Mouse (Mus musculus): Measurements from ENCODE around the gene Zfyve19. TPM values are rescaled to one million over a fixed set of nuclear protein-coding genes. Genes with fewer than 3 reads are reported as not detected.

Zfyve19 gene
- polyA plus RNA-seq, 1 experiment from 2014 or later = 68.0 TPM

DNA sequence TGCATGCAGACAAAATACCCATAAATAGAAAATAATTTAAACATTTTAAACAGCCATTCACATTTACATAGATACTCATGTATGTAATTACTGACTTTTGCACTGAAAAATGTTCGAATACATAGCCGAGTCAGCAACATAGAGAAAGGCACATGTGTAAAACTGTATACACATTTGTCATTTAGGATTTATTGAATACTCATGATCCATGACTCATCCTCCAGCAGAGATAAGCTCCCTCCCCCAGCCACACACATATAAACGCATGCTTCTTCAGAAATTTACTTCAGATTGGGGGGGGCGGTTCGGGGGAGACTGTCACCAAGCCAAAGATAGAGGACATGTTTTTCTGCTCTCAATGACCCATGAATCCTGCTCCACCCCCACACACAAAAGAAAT, 55.4 kb downstream of the Zfyve19 start:
- Histone ChIP-seq H3K36me3 (no peaks in the 10 kb centered on the region), H3K4me2 (no peak overlapping the region), H3K4me3 (replicated peaks) (no peak overlapping the region), H3K4me1 (peaks cover 12% of the 10 kb centered on the region), H3K9me3 (replicated peaks) (no peaks in the 10 kb centered on the region), H3K27me3 (replicated peaks) (no peaks in the 10 kb centered on the region; the same call in 1 of the 2 replicates), H3K27ac (replicated peaks) (no peak overlapping the region), H3K9ac (replicated peaks) (no peak overlapping the region)
- no peak for ATAC-seq (ENCODE audit: low FRiP score)
- 77% methylated on average over 5 of the region's 5 CpGs for WGBS

Other genes starting within 250 kb of the Zfyve19 start
- gene Ccdc32, start 179.2 kb upstream of the Zfyve19 start, polyA plus RNA-seq (2015; fragmentation: Nextera tagmentation; extraction: Ambion mirVana) = 40.7 and 41.2 TPM in 2 replicates
- gene Rpusd2, start 173.8 kb upstream of the Zfyve19 start, polyA plus RNA-seq (2015; fragmentation: Nextera tagmentation; extraction: Ambion mirVana) = 3.7 and 4.5 TPM in 2 replicates
- gene Knl1, start 161.5 kb upstream of the Zfyve19 start, polyA plus RNA-seq (2015; fragmentation: Nextera tagmentation; extraction: Ambion mirVana) = 5.2 and 20.1 TPM in 2 replicates
- 7.3 and 17.3 TPM in 2 replicates for gene Rad51, start 95.8 kb upstream of the Zfyve19 start, polyA plus RNA-seq (2015; fragmentation: Nextera tagmentation; extraction: Ambion mirVana)
- gene Rmdn3, start 51.6 kb upstream of the Zfyve19 start, polyA plus RNA-seq (2015; fragmentation: Nextera tagmentation; extraction: Ambion mirVana) = 47.7 and 49.0 TPM in 2 replicates
- 4.6 TPM in 2 replicates for gene Gchfr, start 40.8 kb upstream of the Zfyve19 start, polyA plus RNA-seq (2015; fragmentation: Nextera tagmentation; extraction: Ambion mirVana)
- gene Gm14137, start 34.1 kb upstream of the Zfyve19 start, polyA plus RNA-seq (2015; fragmentation: Nextera tagmentation; extraction: Ambion mirVana) = 0.69 and 0.78 TPM in 2 replicates
- gene Dnajc17, start 178 bp downstream of the Zfyve19 start, polyA plus RNA-seq (2015; fragmentation: Nextera tagmentation; extraction: Ambion mirVana) = 23.9 and 26.1 TPM in 2 replicates
- 0.40 TPM in 1 of 2 replicates, not detected in the other for gene Ppp1r14d, start 21.3 kb downstream of the Zfyve19 start, polyA plus RNA-seq (2015; fragmentation: Nextera tagmentation; extraction: Ambion mirVana)
- gene Spint1, start 28.7 kb downstream of the Zfyve19 start, polyA plus RNA-seq (2015; fragmentation: Nextera tagmentation; extraction: Ambion mirVana) = 0.49 and 11.0 TPM in 2 replicates
- gene Rhov, start 62.7 kb downstream of the Zfyve19 start, polyA plus RNA-seq (2015; fragmentation: Nextera tagmentation; extraction: Ambion mirVana) = 39.5 and 46.6 TPM in 2 replicates
- gene Vps18, start 80.1 kb downstream of the Zfyve19 start, polyA plus RNA-seq (2015; fragmentation: Nextera tagmentation; extraction: Ambion mirVana) = 23.7 and 23.8 TPM in 2 replicates
- gene Dll4, start 117.2 kb downstream of the Zfyve19 start, polyA plus RNA-seq (2015; fragmentation: Nextera tagmentation; extraction: Ambion mirVana) = 3.9 and 10.4 TPM in 2 replicates
- 11.3 and 12.1 TPM in 2 replicates for gene Chac1, start 142.6 kb downstream of the Zfyve19 start, polyA plus RNA-seq (2015; fragmentation: Nextera tagmentation; extraction: Ambion mirVana)

Measured in neural tube, embryonic 15.5 days (tissue).